12 mouse cellular contexts compared by ENCODE assay signal in genomic region chr9:63712838-63713237, GRCm38 (mm10). TPM values are rescaled to one million over a fixed set of nuclear protein-coding genes. Genes with fewer than 3 reads are reported as not detected.
DNase-seq lines count a peak whose midpoint lies in the region; ATAC-seq and TF ChIP-seq lines count a peak whose summit lies in the region.
"Had no signal": no experiment of that assay in that cellular context is flagged by ENCODE, and none has a peak within 500 bp of the region (broad histone marks: within the 10 kb centered on the region; RNA-seq: fewer than 3 reads in every experiment).

No protein-coding gene starts in this region.

- no peaks in the 10 kb centered on the region for H3K36me3 ChIP-seq in hindbrain, postnatal 0 days (ENCODE audit: insufficient read depth, low read length)

- H3K27ac ChIP-seq in hindbrain, postnatal 0 days, result peak overlapping the region; percentile 56; the same call in 1 of the 2 replicates
- H3K27ac ChIP-seq: stomach, embryonic 15.5 days had no signal

- no peaks in the 10 kb centered on the region for H3K27me3 ChIP-seq in hindbrain, postnatal 0 days (ENCODE audit: insufficient read depth, low read length)
- H3K27me3 ChIP-seq: Patski; stomach, embryonic 15.5 days had no signal

- no peak overlapping the region for H3K4me2 ChIP-seq in hindbrain, postnatal 0 days (ENCODE audit: low read depth, low read length)
- H3K4me2 ChIP-seq: stomach, embryonic 15.5 days had no signal

- DNase-seq in heart, adult 11 months, result peak; percentile 90
- DNase-seq in heart, postnatal 25 days (ENCODE audit: low spot score), result no peak
- DNase-seq in layer of hippocampus, postnatal 10 days (ENCODE audit: low spot score in 2 of 2), result peak; percentile 63 to 68
- DNase-seq in layer of hippocampus, adult 9-11 months, result no peak
- DNase-seq in right cerebral cortex, postnatal 10 days (ENCODE audit: low spot score in 2 of 2), result peak; percentile 66 to 69
- no peak for DNase-seq in right cerebral cortex, postnatal 14 days
- DNase-seq in hindbrain, postnatal 0 days (ENCODE audit: low spot score), result peak; percentile 78

- WGBS in hindbrain, postnatal 0 days, result 39% methylated on average over 6 of the region's 6 CpGs

- intact Hi-C loops in heart, postnatal 25 days (cut with DNase I), result no loop called here

- peak; percentile 90 for ATAC-seq in hindbrain, postnatal 0 days
- ATAC-seq in erythroid progenitor cell, adult 5-6 weeks (replicated peaks; ENCODE audit: low FRiP score, poor library complexity, severe bottlenecking), result no peak
- ATAC-seq: CD4-positive, CD25-positive, alpha-beta regulatory T cell, adult 4 months; Patski had no signal

- H3K9ac ChIP-seq in hindbrain, postnatal 0 days (replicated peaks; ENCODE audit: low read length), result no peak overlapping the region
- H3K9ac ChIP-seq: stomach, embryonic 15.5 days had no signal

- peaks cover 4% of the 10 kb centered on the region; the same call in 1 of the 2 replicates for H3K4me1 ChIP-seq in hindbrain, postnatal 0 days (ENCODE audit: insufficient read depth, low read length)

- peak; percentile 19; the same call in 1 of the 2 replicates for TF ChIP-seq CTCF in hindbrain, postnatal 0 days (IDR thresholded peaks at IDR 0.05; ENCODE audit: low read depth)

- H3K4me3 ChIP-seq in hindbrain, postnatal 0 days (ENCODE audit: low read length), result no peak overlapping the region
- H3K4me3 ChIP-seq: myocyte; stomach, embryonic 15.5 days had no signal

- H3K9me3 ChIP-seq in hindbrain, postnatal 0 days (ENCODE audit: low read length), result no peaks in the 10 kb centered on the region
- H3K9me3 ChIP-seq: stomach, embryonic 15.5 days had no signal

RNA-seq across cellular contexts. Expression of gene Smad3, which starts 45.0 kb away (rescaled TPM):
- total RNA-seq in heart, postnatal 25 days (2021), result 10 to 100 TPM; 14.0 to 14.5 TPM
- 10 to 100 TPM; 12.2 to 14.2 TPM for total RNA-seq in layer of hippocampus, postnatal 10 days (2021)
- 26.5 and 34.0 TPM in 2 replicates for total RNA-seq in hindbrain, postnatal 0 days (2014; rRNA removed)
- polyA plus RNA-seq in hindbrain, postnatal 0 days (2015; fragmentation: Nextera tagmentation; extraction: Ambion mirVana), result 7.2 and 7.5 TPM in 2 replicates
- 4.7 and 5.0 TPM in 2 replicates for total RNA-seq in erythroid progenitor cell, adult 5-6 weeks (2015; ENCODE audit: low replicate concordance)
- total RNA-seq in erythroid progenitor cell, adult 5-6 weeks (2017; ENCODE audit: low replicate concordance), result 2.6 and 13.2 TPM in 2 replicates

Comparison
In these comparisons a context has a peak if more than half of its experiments do, and no peak if none do; other contexts are left out.
1. DNase-seq: peak in heart, adult 11 months (single experiment), layer of hippocampus, postnatal 10 days (2 of 2), right cerebral cortex, postnatal 10 days (2 of 2) and hindbrain, postnatal 0 days (single experiment); none in heart, postnatal 25 days (single experiment), layer of hippocampus, adult 9-11 months (single experiment) and right cerebral cortex, postnatal 14 days (single experiment).